Mouse (Mus musculus) layer of hippocampus, adult 18-20 months (tissue): Measurements from ENCODE around the gene Papolg. TPM values are rescaled to one million over a fixed set of nuclear protein-coding genes. Genes with fewer than 3 reads are reported as not detected.

ENCODE experiments used
- total RNA-seq, 2 experiments: library from RNA; stranded (reverse); gene quantifications; 2 replicates each; pipeline ENCODE4 v1.2.3; 2021

Gene Papolg
- total RNA-seq, 2 experiments from 2014 or later, result 19.5 to 20.3 TPM

Other genes with a start within 250 kb of the Papolg start
- gene Pus10, start 229.6 kb downstream of the Papolg start, total RNA-seq, result 10 to 100 TPM; 12.2 to 14.6 TPM
- 10 to 100 TPM; 23.9 to 25.0 TPM for gene Pex13, start 229.3 kb downstream of the Papolg start, total RNA-seq
- gene Rel, start 124.3 kb downstream of the Papolg start, total RNA-seq, result 1 to 10 TPM; 2.2 TPM
- gene A830031A19Rik, start 179.8 kb upstream of the Papolg start, total RNA-seq, result 1 to 10 TPM; 1.0 to 1.5 TPM
- gene Bcl11a, start 182.8 kb upstream of the Papolg start, total RNA-seq, result 100 to 1,000 TPM in 1 of 2 experiments, 10 to 100 TPM in 1; 98.5 to 108 TPM